Mouse (Mus musculus): ENCODE data around the gene Eif4e.

DNA sequence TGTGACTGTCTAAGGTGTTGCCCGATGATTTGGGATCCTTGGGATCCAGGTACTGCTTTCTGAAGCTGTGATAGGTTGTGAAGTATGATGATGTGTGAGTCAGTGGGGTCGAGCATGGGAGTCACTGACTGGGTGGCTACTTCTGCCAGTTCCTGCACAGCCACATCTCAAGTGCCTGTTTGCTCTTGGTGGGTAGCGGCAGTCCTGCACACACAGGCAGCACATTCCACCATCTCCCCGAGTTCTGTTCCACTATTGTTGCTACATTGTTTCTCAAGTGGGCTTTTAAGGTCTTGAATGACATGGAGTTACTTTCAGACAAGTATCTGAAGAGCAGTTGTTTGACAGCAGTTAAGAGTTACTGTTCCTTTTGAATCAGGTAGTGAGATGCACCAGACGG is 34.3 kb downstream of the Eif4e start:
- TF ChIP-seq POLR2A (IDR thresholded peaks at IDR 0.05; ENCODE audit: low read depth, low read length) (no peak), CTCF (conservative IDR thresholded peaks at IDR 0.05; ENCODE audit: insufficient read depth, insufficient read length, low read depth, low read length) (no peak)

All from kidney, adult 2 months (tissue).